Mouse (Mus musculus): ENCODE measurements at regions not wholly inside any gene's neighbourhood (a gene's known extent, or its start where the extent isn't known, plus 50 kb on each side); places are given as distances from the start of the nearest gene placed in this dataset.

DNA sequence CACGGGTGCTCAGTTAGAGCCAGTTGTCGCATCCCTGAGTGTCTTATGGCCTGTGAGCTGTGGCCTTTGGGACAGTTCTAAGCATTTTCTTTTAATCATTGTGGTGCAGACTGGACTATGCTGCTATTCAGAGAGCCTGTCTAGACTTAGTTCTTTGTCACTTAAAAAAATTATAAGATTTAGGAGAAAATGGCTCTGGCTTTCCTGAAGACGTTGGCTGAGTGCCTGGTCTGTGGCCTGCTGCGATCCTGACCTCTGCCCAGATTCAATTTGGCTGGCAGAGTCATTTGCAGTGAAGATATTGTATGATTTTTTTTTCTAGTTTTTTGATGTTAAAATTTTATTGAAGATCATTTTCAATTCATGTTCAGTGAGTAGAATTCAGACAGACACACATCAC lies 322.0 kb downstream of the 1810013L24Rik start:
- TF ChIP-seq ZNF384 (IDR thresholded peaks at IDR 0.05; ENCODE audit: low read depth, low read length) = no peak
- TF ChIP-seq HCFC1 (IDR thresholded peaks at IDR 0.05; ENCODE audit: borderline replicate concordance, insufficient read depth, low read length) = no peak
- TF ChIP-seq MAFK (IDR thresholded peaks at IDR 0.05; ENCODE audit: insufficient read depth, low read depth, low read length) = no peak

Measured in ES-E14 (cell line).